Mouse (Mus musculus) bone marrow macrophage, adult 2 months (primary cell): ENCODE results near the gene Arhgef12.

Experiments used
- CTCF ChIP-seq: IDR thresholded peaks from 2 replicates; pipeline ENCODE4 v1.5.1; 2012; ENCODE audit warnings: low read depth, mild to moderate bottlenecking, low read length, moderate library complexity
- POLR2A ChIP-seq: IDR thresholded peaks from 2 replicates; pipeline ENCODE4 v1.6.1; 2012; ENCODE audit warnings: mild to moderate bottlenecking, low read depth, low read length, borderline replicate concordance

DNA sequence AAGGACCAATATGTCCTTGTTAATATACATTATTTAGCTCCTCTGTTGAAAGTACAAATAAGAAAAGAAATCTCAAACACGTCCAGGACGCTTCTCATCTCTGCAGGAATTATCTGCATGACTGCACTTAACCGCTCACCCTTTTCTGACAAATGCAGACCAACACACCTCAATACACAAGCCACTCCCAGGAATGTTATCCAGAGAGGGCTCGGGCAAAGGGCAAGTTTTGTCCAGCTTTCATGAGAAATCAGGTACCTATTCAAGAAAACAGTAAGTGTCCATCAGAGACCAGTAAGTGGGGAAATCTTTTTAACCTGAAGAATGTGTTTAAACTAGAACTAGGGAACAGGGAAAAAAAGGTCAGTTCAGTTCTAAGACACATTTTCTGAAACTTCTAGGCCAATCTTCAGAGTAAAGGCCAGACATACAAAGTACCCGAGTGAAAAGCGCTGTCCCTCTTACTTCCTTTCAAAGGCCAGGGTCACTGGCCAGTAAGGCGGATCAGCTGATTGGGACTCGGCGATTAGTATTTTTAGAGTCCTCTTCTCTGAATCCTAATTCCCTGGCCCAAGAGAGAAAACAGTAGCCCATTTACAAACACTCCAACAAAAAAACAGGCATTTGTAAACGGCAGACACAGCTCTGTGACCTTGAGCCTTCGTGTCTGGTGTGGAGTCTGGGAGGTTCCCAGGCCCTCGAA, 8.5 kb upstream of the Arhgef12 start:
- no peak for TF ChIP-seq POLR2A
- TF ChIP-seq CTCF, result no peak
